Mouse (Mus musculus) heart, embryonic 13.5 days (tissue): ENCODE measurements around the gene Cela3b. TPM values are rescaled to one million over a fixed set of nuclear protein-coding genes. Genes with fewer than 3 reads are reported as not detected.

ENCODE experiments used
- polyA plus RNA-seq: library from polyadenylated mRNA; unstranded; fragments of >200 nt; fragmentation: Nextera tagmentation; extraction: Ambion mirVana; gene quantifications from 2 replicates; pipeline ENCODE4 v1.2.1, GENCODE M21; 2015

Cela3b gene
- polyA plus RNA-seq, 1 experiment from 2014 or later = not detected

Other genes starting within 250 kb of the Cela3b start
- 0.84 and 0.95 TPM in 2 replicates for gene Wnt4, start 153.1 kb downstream of the Cela3b start, polyA plus RNA-seq
- 501 and 529 TPM in 2 replicates for gene Cdc42, start 72.8 kb downstream of the Cela3b start, polyA plus RNA-seq
- gene Cela3a, start 20.7 kb downstream of the Cela3b start, polyA plus RNA-seq = not detected in 2 replicates
- not detected in 2 replicates for gene 1700013G24Rik, start 22.7 kb upstream of the Cela3b start, polyA plus RNA-seq
- gene Hspg2, start 38.2 kb upstream of the Cela3b start, polyA plus RNA-seq = 48.9 and 50.0 TPM in 2 replicates
- not detected in 2 replicates for gene Ldlrad2, start 144.0 kb upstream of the Cela3b start, polyA plus RNA-seq
- gene Usp48, start 163.2 kb upstream of the Cela3b start, polyA plus RNA-seq = 31.8 and 34.6 TPM in 2 replicates
- 5.1 and 6.1 TPM in 2 replicates for gene Rap1gap, start 234.2 kb upstream of the Cela3b start, polyA plus RNA-seq